Mouse (Mus musculus): ENCODE data around the gene Tbc1d7. TPM values are rescaled to one million over a fixed set of nuclear protein-coding genes. Genes with fewer than 3 reads are reported as not detected.
A peak's percentile ranks its signal among the peaks of the same experiment; 100 is the strongest.

The Tbc1d7 gene
- total RNA-seq, 1 experiment from 2014 or later, result 9.0 TPM

GRCm38 (mm10) chr13:43159429-43159828, 11.9 kb downstream of the Tbc1d7 start:
- ATAC-seq (replicated peaks in 1 of 2; ENCODE audit: insufficient read depth in 1 of 2, low FRiP score in 2 of 2, low TSS enrichment in 1 of 2, low read depth in 1 of 2, poor library complexity in 2 of 2, severe bottlenecking in 2 of 2), result no peak

- no peak for ATAC-seq (replicated peaks in 1 of 2; ENCODE audit: insufficient read depth in 1 of 2, low FRiP score in 2 of 2, low TSS enrichment in 1 of 2, low read depth in 1 of 2, poor library complexity in 2 of 2, severe bottlenecking in 2 of 2)
Measured at GRCm38 (mm10) chr13:43158281-43158680, 13.0 kb downstream of the Tbc1d7 start.

- ATAC-seq (replicated peaks in 1 of 2; ENCODE audit: insufficient read depth in 1 of 2, low FRiP score in 2 of 2, low TSS enrichment in 1 of 2, low read depth in 1 of 2, poor library complexity in 2 of 2, severe bottlenecking in 2 of 2), result no peak
Measured at GRCm38 (mm10) chr13:43157370-43157769, 13.9 kb downstream of the Tbc1d7 start.

- no peak for ATAC-seq (replicated peaks in 1 of 2; ENCODE audit: insufficient read depth in 1 of 2, low FRiP score in 2 of 2, low TSS enrichment in 1 of 2, low read depth in 1 of 2, poor library complexity in 2 of 2, severe bottlenecking in 2 of 2)
Measured at GRCm38 (mm10) chr13:43152005-43152520, 19.2 kb downstream of the Tbc1d7 start.

- no peak for ATAC-seq (replicated peaks in 1 of 2; ENCODE audit: insufficient read depth in 1 of 2, low FRiP score in 2 of 2, low TSS enrichment in 1 of 2, low read depth in 1 of 2, poor library complexity in 2 of 2, severe bottlenecking in 2 of 2)
Measured at GRCm38 (mm10) chr13:43149661-43150060, 21.6 kb downstream of the Tbc1d7 start.

GRCm38 (mm10) chr13:43148692-43149091, 22.6 kb downstream of the Tbc1d7 start:
- no peak for ATAC-seq (replicated peaks in 1 of 2; ENCODE audit: insufficient read depth in 1 of 2, low FRiP score in 2 of 2, low TSS enrichment in 1 of 2, low read depth in 1 of 2, poor library complexity in 2 of 2, severe bottlenecking in 2 of 2)

- ATAC-seq (replicated peaks in 1 of 2; ENCODE audit: insufficient read depth in 1 of 2, low FRiP score in 2 of 2, low TSS enrichment in 1 of 2, low read depth in 1 of 2, poor library complexity in 2 of 2, severe bottlenecking in 2 of 2), result no peak
Measured at GRCm38 (mm10) chr13:43146515-43147258, 24.6 kb downstream of the Tbc1d7 start.

- ATAC-seq (replicated peaks in 1 of 2; ENCODE audit: insufficient read depth in 1 of 2, low FRiP score in 2 of 2, low TSS enrichment in 1 of 2, low read depth in 1 of 2, poor library complexity in 2 of 2, severe bottlenecking in 2 of 2), result no peak
Measured at GRCm38 (mm10) chr13:43144720-43145418, 26.4 kb downstream of the Tbc1d7 start.

- no peak for ATAC-seq (replicated peaks in 1 of 2; ENCODE audit: insufficient read depth in 1 of 2, low FRiP score in 2 of 2, low TSS enrichment in 1 of 2, low read depth in 1 of 2, poor library complexity in 2 of 2, severe bottlenecking in 2 of 2)
Measured at GRCm38 (mm10) chr13:43134468-43134867, 36.8 kb downstream of the Tbc1d7 start.

- ATAC-seq (replicated peaks in 1 of 2; ENCODE audit: insufficient read depth in 1 of 2, low FRiP score in 2 of 2, low TSS enrichment in 1 of 2, low read depth in 1 of 2, poor library complexity in 2 of 2, severe bottlenecking in 2 of 2), result no peak
Measured at GRCm38 (mm10) chr13:43133400-43133799, 37.9 kb downstream of the Tbc1d7 start.

GRCm38 (mm10) chr13:43132859-43133258, 38.4 kb downstream of the Tbc1d7 start:
- ATAC-seq (replicated peaks in 1 of 2; ENCODE audit: insufficient read depth in 1 of 2, low FRiP score in 2 of 2, low TSS enrichment in 1 of 2, low read depth in 1 of 2, poor library complexity in 2 of 2, severe bottlenecking in 2 of 2), result no peak

- no peak for ATAC-seq (replicated peaks in 1 of 2; ENCODE audit: insufficient read depth in 1 of 2, low FRiP score in 2 of 2, low TSS enrichment in 1 of 2, low read depth in 1 of 2, poor library complexity in 2 of 2, severe bottlenecking in 2 of 2)
Measured at GRCm38 (mm10) chr13:43131741-43132191, 39.5 kb downstream of the Tbc1d7 start.

- no peak for ATAC-seq (replicated peaks in 1 of 2; ENCODE audit: insufficient read depth in 1 of 2, low FRiP score in 2 of 2, low TSS enrichment in 1 of 2, low read depth in 1 of 2, poor library complexity in 2 of 2, severe bottlenecking in 2 of 2)
Measured at GRCm38 (mm10) chr13:43130161-43130560, 41.1 kb downstream of the Tbc1d7 start.

GRCm38 (mm10) chr13:43124683-43125074, 46.6 kb downstream of the Tbc1d7 start:
- ATAC-seq (replicated peaks in 1 of 2; ENCODE audit: insufficient read depth in 1 of 2, low FRiP score in 2 of 2, low TSS enrichment in 1 of 2, low read depth in 1 of 2, poor library complexity in 2 of 2, severe bottlenecking in 2 of 2), result no peak

GRCm38 (mm10) chr13:43123895-43124682, 47.2 kb downstream of the Tbc1d7 start:
- ATAC-seq (replicated peaks in 1 of 2; ENCODE audit: insufficient read depth in 1 of 2, low FRiP score in 2 of 2, low TSS enrichment in 1 of 2, low read depth in 1 of 2, poor library complexity in 2 of 2, severe bottlenecking in 2 of 2), result no peak

- peak in 1 of 2 experiments; percentile 48; a peak in 1 of 4 replicates for ATAC-seq (replicated peaks in 1 of 2; ENCODE audit: insufficient read depth in 1 of 2, low FRiP score in 2 of 2, low TSS enrichment in 1 of 2, low read depth in 1 of 2, poor library complexity in 2 of 2, severe bottlenecking in 2 of 2)
Measured at GRCm38 (mm10) chr13:43122306-43123070, 48.8 kb downstream of the Tbc1d7 start.

- ATAC-seq (replicated peaks in 1 of 2; ENCODE audit: insufficient read depth in 1 of 2, low FRiP score in 2 of 2, low TSS enrichment in 1 of 2, low read depth in 1 of 2, poor library complexity in 2 of 2, severe bottlenecking in 2 of 2), result no peak
Measured at GRCm38 (mm10) chr13:43113141-43113540, 58.2 kb downstream of the Tbc1d7 start.

All from hematopoietic stem cell, adult 5-6 weeks (primary cell).